Mouse (Mus musculus) kidney, adult 2 months (tissue): ENCODE measurements around the gene Jak3. TPM values are rescaled to one million over a fixed set of nuclear protein-coding genes. Genes with fewer than 3 reads are reported as not detected.
A peak's percentile ranks its signal among the peaks of the same experiment; 100 is the strongest.

ENCODE experiments used
- DNase-seq: peaks from one replicate; pipeline ENCODE4 v3.0.0; 2021
- H3K27ac ChIP-seq: fragments of 200-500 bp; 2 replicates; pipeline ENCODE4 v1.5.1; 2012; ENCODE audit warnings: low read depth, low read length, control low read depth, inconsistent platforms; ENCODE audit not compliant: insufficient read depth
- H3K27me3 ChIP-seq: fragments of 200-500 bp; replicated peaks from 2 replicates; pipeline ENCODE4 v1.6.1; 2012; ENCODE audit warnings: mild to moderate bottlenecking, moderate library complexity, low read length, inconsistent platforms; ENCODE audit not compliant: control insufficient read depth, insufficient read depth
- H3K36me3 ChIP-seq: fragments of 200-500 bp; 2 replicates; pipeline ENCODE4 v1.6.1; 2012; ENCODE audit warnings: mild to moderate bottlenecking, moderate library complexity, low read length, inconsistent platforms; ENCODE audit not compliant: control insufficient read depth, insufficient read depth
- H3K4me1 ChIP-seq: fragments of 200-500 bp; 2 replicates; pipeline ENCODE4 v1.6.1; 2011; ENCODE audit warnings: low read length; ENCODE audit not compliant: control insufficient read depth, insufficient read depth
- H3K4me3 ChIP-seq: fragments of 200-500 bp; 2 replicates; pipeline ENCODE4 v1.5.1; 2011; ENCODE audit warnings: mild to moderate bottlenecking, low read depth, low read length, control low read depth; ENCODE audit not compliant: insufficient read depth
- CTCF ChIP-seq: fragments of 200-500 bp; conservative IDR thresholded peaks from 2 replicates; pipeline ENCODE4 v1.5.1; 2011; ENCODE audit warnings: low read depth, mild to moderate bottlenecking, control low read depth, low read length, moderate library complexity, mixed read lengths; ENCODE audit not compliant: insufficient read depth, insufficient read length
- POLR2A ChIP-seq: fragments of 200-500 bp; IDR thresholded peaks from one replicate; pipeline ENCODE4 v1.6.1; 2011; ENCODE audit warnings: low read depth, low read length, control low read depth
- WGBS: fragments of 180-500 bp; shearing (Covaris S2); methylation state at CpG from one replicate; pipeline ENCODE4 v1.1.7; 2018; 5-methylcytosine and 5-hydroxymethylcytosine counted together
- polyA plus RNA-seq: library from polyadenylated mRNA; depleted of rRNA; stranded (reverse); fragments of >200 nt; gene quantifications from 2 replicates; pipeline ENCODE4 v1.2.3, GENCODE M21; 2012

The Jak3 gene
- polyA plus RNA-seq, 1 experiment, result 15.1 TPM

GRCm38 (mm10) chr8:71631897-71632296, 44.2 kb upstream of the Jak3 start:
- no peaks in the 10 kb centered on the region for H3K36me3 ChIP-seq
- no peaks in the 10 kb centered on the region for H3K27me3 ChIP-seq
- peaks cover 3% of the 10 kb centered on the region; the same call in 1 of the 2 replicates for H3K4me1 ChIP-seq
- H3K27ac ChIP-seq, result no peak overlapping the region
- TF ChIP-seq CTCF (no peak), POLR2A (no peak)
- DNase-seq, result no peak
- WGBS, result 55% methylated on average over 2 of the region's 2 CpGs
- H3K4me3 ChIP-seq, result no peak overlapping the region

- 17% methylated on average over 19 of the region's 22 CpGs for WGBS
- DNase-seq, result peak; percentile 48
- Histone ChIP-seq H3K27me3 (no peaks in the 10 kb centered on the region), H3K36me3 (no peaks in the 10 kb centered on the region), H3K4me1 (peaks cover 3% of the 10 kb centered on the region; the same call in 1 of the 2 replicates), H3K27ac (no peak overlapping the region), H3K4me3 (no peak overlapping the region)
- peak; percentile 56 for TF ChIP-seq CTCF
- no peak for TF ChIP-seq POLR2A
These were observed 42.9 kb upstream of the Jak3 start for GRCm38 (mm10) chr8:71633164-71633563.

- 6% methylated on average over 26 of the region's 26 CpGs for WGBS
These were observed 42.0 kb upstream of the Jak3 start for GRCm38 (mm10) chr8:71633981-71634667.

DNA sequence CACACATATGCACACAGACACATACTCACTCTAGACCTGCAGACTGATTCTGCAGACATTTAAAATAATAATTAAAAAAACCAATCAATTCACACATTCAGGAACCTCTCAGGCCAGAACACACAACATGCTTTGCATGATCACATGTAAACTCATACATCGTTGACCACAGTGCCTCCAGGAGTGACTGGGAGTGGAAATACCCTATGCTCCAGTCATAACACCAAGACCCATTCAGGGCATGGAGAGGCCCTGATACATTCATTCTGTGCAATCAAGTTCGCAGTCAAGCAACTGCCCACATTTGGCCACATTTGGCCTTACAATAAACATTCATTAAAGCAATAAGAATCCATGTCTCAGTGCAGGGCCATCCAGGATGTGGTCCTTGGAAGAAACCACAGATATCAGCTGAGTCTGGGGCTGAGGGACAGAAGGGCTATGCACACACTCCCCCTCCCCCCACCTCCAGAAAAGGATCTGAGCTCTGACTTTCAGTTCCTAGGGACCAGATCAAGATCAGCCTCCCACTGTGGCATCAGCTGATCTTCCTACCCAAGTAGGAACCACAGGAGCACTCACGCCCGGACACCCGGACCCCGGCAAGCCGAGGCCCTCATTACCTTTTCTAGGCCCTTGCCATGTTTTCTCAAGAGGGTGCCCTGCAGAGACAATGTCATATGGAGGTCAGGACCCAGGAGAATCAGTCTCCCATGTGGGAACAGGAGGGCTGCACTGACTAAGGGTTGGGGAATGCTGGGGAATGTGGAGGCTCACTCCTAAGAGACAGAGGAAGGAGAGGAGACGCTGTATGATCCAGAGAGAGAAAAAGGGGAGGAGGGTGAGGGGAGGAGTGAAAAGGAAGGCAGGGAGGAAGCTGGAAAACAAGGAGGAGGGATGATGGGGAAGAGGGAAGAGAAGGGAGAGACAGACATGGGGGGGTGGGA, 38.7 kb upstream of the Jak3 start:
- DNase-seq, result no peak
- no peak for TF ChIP-seq POLR2A
- no peak for TF ChIP-seq CTCF
- Histone ChIP-seq H3K4me3 (no peak overlapping the region), H3K27me3 (no peaks in the 10 kb centered on the region), H3K4me1 (no peaks in the 10 kb centered on the region), H3K36me3 (no peaks in the 10 kb centered on the region), H3K27ac (no peak overlapping the region)
- WGBS, result 71% methylated on average over 8 of the region's 8 CpGs

More at GRCm38 (mm10) chr8:71633981-71634667, 42.0 kb upstream of the Jak3 start:
- Histone ChIP-seq H3K4me3 (no peak overlapping the region), H3K4me1 (no peaks in the 10 kb centered on the region), H3K27me3 (no peaks in the 10 kb centered on the region), H3K27ac (no peak overlapping the region), H3K36me3 (no peaks in the 10 kb centered on the region)
- DNase-seq, result peak; percentile 68
- TF ChIP-seq CTCF (no peak), POLR2A (no peak)

DNA sequence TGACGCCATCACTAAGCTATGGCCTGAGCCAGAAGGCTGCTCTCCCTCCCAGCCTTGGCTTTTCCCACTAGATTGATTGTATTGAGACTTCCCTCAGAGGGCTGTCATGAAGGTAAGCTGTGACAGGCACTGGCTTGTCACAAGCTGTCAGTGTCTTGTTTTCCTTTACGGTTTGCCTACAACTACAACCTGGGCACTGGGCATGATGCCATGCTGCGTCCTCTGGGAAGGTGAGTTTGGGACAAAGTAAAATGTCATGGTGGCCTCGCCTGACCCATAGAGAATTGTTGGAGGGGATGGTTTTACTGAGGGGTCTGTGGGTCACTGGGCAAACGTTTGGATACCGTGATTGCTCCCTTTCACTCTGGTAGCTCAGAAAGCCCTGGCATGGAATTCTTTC, 37.8 kb upstream of the Jak3 start:
- no peaks in the 10 kb centered on the region for H3K4me1 ChIP-seq
- H3K27ac ChIP-seq, result no peak overlapping the region
- 80% methylated on average over 6 of the region's 6 CpGs for WGBS
- no peak overlapping the region for H3K4me3 ChIP-seq
- H3K36me3 ChIP-seq, result no peaks in the 10 kb centered on the region
- DNase-seq, result no peak
- TF ChIP-seq CTCF (no peak), POLR2A (no peak)
- no peaks in the 10 kb centered on the region for H3K27me3 ChIP-seq

GRCm38 (mm10) chr8:71639318-71639717, 36.8 kb upstream of the Jak3 start:
- no peaks in the 10 kb centered on the region for H3K36me3 ChIP-seq
- 95% methylated on average over 4 of the region's 4 CpGs for WGBS
- no peak overlapping the region for H3K4me3 ChIP-seq
- H3K27me3 ChIP-seq, result no peaks in the 10 kb centered on the region
- no peaks in the 10 kb centered on the region for H3K4me1 ChIP-seq
- TF ChIP-seq POLR2A (no peak), CTCF (no peak)
- DNase-seq, result no peak
- no peak overlapping the region for H3K27ac ChIP-seq

- WGBS, result 89% methylated on average over 9 of the region's 9 CpGs
- H3K27me3 ChIP-seq, result no peaks in the 10 kb centered on the region
- no peak for DNase-seq
- H3K36me3 ChIP-seq, result no peaks in the 10 kb centered on the region
- no peaks in the 10 kb centered on the region for H3K4me1 ChIP-seq
- no peak overlapping the region for H3K27ac ChIP-seq
- no peak overlapping the region for H3K4me3 ChIP-seq
- TF ChIP-seq CTCF (no peak), POLR2A (no peak)
These were observed 30.6 kb upstream of the Jak3 start for GRCm38 (mm10) chr8:71645510-71645909.
